Mouse (Mus musculus) heart, embryonic 10.5 days (tissue): ENCODE measurements around the gene Hkdc1. TPM values are rescaled to one million over a fixed set of nuclear protein-coding genes. Genes with fewer than 3 reads are reported as not detected.
"Not testable (repeated sequence)": the region's sequence is repeated elsewhere in the genome, so short reads cannot be mapped to it uniquely, and the experiment has no call there.

Source experiments
- DNase-seq: peaks from one replicate; pipeline ENCODE4 v3.0.0-alpha.2; 2017; ENCODE audit warnings: low spot score
- H3K27ac ChIP-seq: fragments of 300-500 bp; sonication (generic); 2 replicates; pipeline ENCODE4 v1.5.1; 2016; ENCODE audit warnings: mild to moderate bottlenecking
- H3K27me3 ChIP-seq: fragments of 300-500 bp; sonication (generic); 2 replicates; pipeline ENCODE4 v1.6.1; 2016; ENCODE audit warnings: mild to moderate bottlenecking; ENCODE audit not compliant: poor library complexity, insufficient read depth, severe bottlenecking
- H3K36me3 ChIP-seq: fragments of 300-500 bp; sonication (generic); 2 replicates; pipeline ENCODE4 v1.6.1; 2016; ENCODE audit warnings: mild to moderate bottlenecking, moderate library complexity
- H3K4me1 ChIP-seq: fragments of 300-500 bp; sonication (generic); 2 replicates; pipeline ENCODE4 v1.6.1; 2016; ENCODE audit warnings: mild to moderate bottlenecking
- H3K4me3 ChIP-seq: fragments of 300-500 bp; sonication (generic); 2 replicates; pipeline ENCODE4 v1.5.1; 2016; ENCODE audit warnings: mild to moderate bottlenecking, moderate library complexity
- H3K9me3 ChIP-seq: fragments of 300-500 bp; sonication (generic); 2 replicates; pipeline ENCODE4 v1.6.1; 2016; ENCODE audit warnings: mild to moderate bottlenecking, moderate library complexity
- WGBS: fragments of 180-500 bp; shearing (Covaris S2); methylation state at CpG from one replicate; pipeline ENCODE4 v1.1.7; 2016; 5-methylcytosine and 5-hydroxymethylcytosine counted together
- polyA plus RNA-seq: library from polyadenylated mRNA; unstranded; fragments of >200 nt; fragmentation: Nextera tagmentation; extraction: Ambion mirVana; gene quantifications from 2 replicates; pipeline ENCODE4 v1.2.1, GENCODE M21; 2016

The Hkdc1 gene
- 2.2 and 4.7 TPM in 2 replicates for polyA plus RNA-seq

- Histone ChIP-seq H3K36me3 (no peaks in the 10 kb centered on the region), H3K9me3 (no peaks in the 10 kb centered on the region), H3K4me1 (peaks cover 47% of the 10 kb centered on the region), H3K27me3 (no peaks in the 10 kb centered on the region), H3K4me3 (no peak within 1 kb of the TSS), H3K27ac (0 out of 2 replicates have a peak within 1 kb of the TSS, but pooled peaks have one; percentile 56)
- 49% methylated on average over 15 of the region's 15 CpGs for WGBS
- no peak for DNase-seq
These were observed at the start of gene Hkdc1 for GRCm38 (mm10) chr10:62422255-62422654. TSS of gene Hkdc1 (minus strand) at chr10:62422491.

- no peak for DNase-seq
- no peak overlapping the region for H3K27ac ChIP-seq
- H3K27me3 ChIP-seq = no peaks in the 10 kb centered on the region
- 55% methylated on average over 5 of the region's 5 CpGs for WGBS
- H3K4me3 ChIP-seq = no peak overlapping the region
- no peaks in the 10 kb centered on the region for H3K4me1 ChIP-seq
- H3K36me3 ChIP-seq = peaks cover 3% of the 10 kb centered on the region; the same call in 1 of the 2 replicates
- no peaks in the 10 kb centered on the region for H3K9me3 ChIP-seq
These were observed 48.8 kb upstream of the Hkdc1 start for GRCm38 (mm10) chr10:62471105-62471504.

- WGBS = 92% methylated on average over 4 of the region's 4 CpGs
- no peak for DNase-seq
These were observed 47.4 kb upstream of the Hkdc1 start for GRCm38 (mm10) chr10:62469736-62470135.

GRCm38 (mm10) chr10:62461321-62461720 is 39.0 kb upstream of the Hkdc1 start:
- no peak for DNase-seq
- no peaks in the 10 kb centered on the region for H3K4me1 ChIP-seq
- no peaks in the 10 kb centered on the region for H3K9me3 ChIP-seq
- no peaks in the 10 kb centered on the region for H3K27me3 ChIP-seq
- H3K36me3 ChIP-seq = peaks cover 59% of the 10 kb centered on the region
- no peak overlapping the region for H3K27ac ChIP-seq
- no peak overlapping the region for H3K4me3 ChIP-seq

More at GRCm38 (mm10) chr10:62469736-62470135, 47.4 kb upstream of the Hkdc1 start:
- Histone ChIP-seq H3K27ac (no peak overlapping the region), H3K9me3 (no peaks in the 10 kb centered on the region), H3K36me3 (peaks cover 3% of the 10 kb centered on the region; the same call in 1 of the 2 replicates), H3K4me3 (no peak overlapping the region), H3K27me3 (no peaks in the 10 kb centered on the region), H3K4me1 (no peaks in the 10 kb centered on the region)

- not testable (repeated sequence) for H3K27ac ChIP-seq, H3K9me3 ChIP-seq, H3K27me3 ChIP-seq, H3K4me3 ChIP-seq, DNase-seq
- 63% methylated on average over 11 of the region's 11 CpGs for WGBS
- peaks cover 22% of the 10 kb centered on the region for H3K36me3 ChIP-seq
- peaks cover 12% of the 10 kb centered on the region for H3K4me1 ChIP-seq
These were observed 29.7 kb upstream of the Hkdc1 start for GRCm38 (mm10) chr10:62452001-62452400.

- peak overlapping the region; percentile 96 for H3K4me3 ChIP-seq
- no peaks in the 10 kb centered on the region for H3K9me3 ChIP-seq
- no peak for DNase-seq
- peaks cover 12% of the 10 kb centered on the region for H3K4me1 ChIP-seq
- H3K27ac ChIP-seq = peak overlapping the region; percentile 99
- WGBS = 32% methylated on average over 18 of the region's 18 CpGs
- H3K27me3 ChIP-seq = no peaks in the 10 kb centered on the region
- H3K36me3 ChIP-seq = peaks cover 23% of the 10 kb centered on the region
These were observed 28.0 kb upstream of the Hkdc1 start for GRCm38 (mm10) chr10:62450280-62450640.

- WGBS = under 1% methylated on average over 73 of the region's 73 CpGs
- H3K27me3 ChIP-seq = no peaks in the 10 kb centered on the region
- H3K9me3 ChIP-seq = no peaks in the 10 kb centered on the region
- peak; percentile 92 for DNase-seq
- H3K4me1 ChIP-seq = peaks cover 12% of the 10 kb centered on the region
- H3K36me3 ChIP-seq = peaks cover 29% of the 10 kb centered on the region
- H3K27ac ChIP-seq = peak within 1 kb of the TSS; percentile 99
- peak within 1 kb of the TSS; percentile 96 for H3K4me3 ChIP-seq
These were observed 27.3 kb upstream of the Hkdc1 start, which contains the start of the genes 4930507D05Rik and Supv3l1 for GRCm38 (mm10) chr10:62449364-62450279. TSS of gene 4930507D05Rik (plus strand) at chr10:62449489. TSS of gene Supv3l1 (minus strand) at chr10:62449738.

- Histone ChIP-seq H3K4me1 (peaks cover 5% of the 10 kb centered on the region), H3K27ac (no peak overlapping the region), H3K4me3 (no peak overlapping the region), H3K9me3 (no peaks in the 10 kb centered on the region), H3K36me3 (peaks cover 79% of the 10 kb centered on the region), H3K27me3 (no peaks in the 10 kb centered on the region)
- no peak for DNase-seq
- WGBS = 94% methylated on average over 5 of the region's 5 CpGs
These were observed 8.1 kb upstream of the Hkdc1 start for GRCm38 (mm10) chr10:62430427-62430826.

- no peaks in the 10 kb centered on the region for H3K9me3 ChIP-seq
- no peaks in the 10 kb centered on the region for H3K27me3 ChIP-seq
- WGBS = 52% methylated on average over 9 of the region's 9 CpGs
- peaks cover 28% of the 10 kb centered on the region for H3K36me3 ChIP-seq
- no peak overlapping the region for H3K4me3 ChIP-seq
- H3K4me1 ChIP-seq = peaks cover 39% of the 10 kb centered on the region
- H3K27ac ChIP-seq = peak overlapping the region; percentile 47; the same call in 1 of the 2 replicates
- no peak for DNase-seq
These were observed 3.0 kb upstream of the Hkdc1 start for GRCm38 (mm10) chr10:62425081-62425871.

GRCm38 (mm10) chr10:62421127-62421526 is 1.2 kb downstream of the Hkdc1 start:
- peaks cover 57% of the 10 kb centered on the region for H3K4me1 ChIP-seq
- 55% methylated on average over 3 of the region's 3 CpGs for WGBS
- no peaks in the 10 kb centered on the region for H3K9me3 ChIP-seq
- no peak overlapping the region; the same call in 1 of the 2 replicates for H3K4me3 ChIP-seq
- no peaks in the 10 kb centered on the region for H3K27me3 ChIP-seq
- peak overlapping the region; percentile 56 for H3K27ac ChIP-seq
- peak; percentile 82 for DNase-seq
- H3K36me3 ChIP-seq = no peaks in the 10 kb centered on the region

GRCm38 (mm10) chr10:62420399-62420798 is 1.9 kb downstream of the Hkdc1 start:
- Histone ChIP-seq H3K36me3 (no peaks in the 10 kb centered on the region), H3K4me1 (peaks cover 59% of the 10 kb centered on the region), H3K27ac (peak overlapping the region; percentile 56), H3K27me3 (no peaks in the 10 kb centered on the region), H3K4me3 (no peak overlapping the region), H3K9me3 (no peaks in the 10 kb centered on the region)
- DNase-seq = no peak
- 60% methylated on average over 6 of the region's 6 CpGs for WGBS

- Histone ChIP-seq H3K36me3 (no peaks in the 10 kb centered on the region), H3K4me1 (peaks cover 52% of the 10 kb centered on the region), H3K4me3 (no peak overlapping the region), H3K27me3 (no peaks in the 10 kb centered on the region), H3K9me3 (no peaks in the 10 kb centered on the region), H3K27ac (no peak overlapping the region)
- 75% methylated on average over 5 of the region's 5 CpGs for WGBS
- no peak for DNase-seq
These were observed 2.9 kb downstream of the Hkdc1 start for GRCm38 (mm10) chr10:62419422-62419821.
